Mouse (Mus musculus) MEL (cell line): ENCODE data around the gene Wnt5a.

Experiments used
- CTCF ChIP-seq, 3 experiments: IDR thresholded peaks in 2 of 3; conservative IDR thresholded peaks in 1 of 3; 2 replicates each; pipeline ENCODE4 v1.5.1; 2011 to 2012; ENCODE audit warnings: low read length in 3 of 3, low read depth in 2 of 3, mild to moderate bottlenecking in 2 of 3, improper control_type of control experiment in 1 of 3, inconsistent platforms in 1 of 3, mixed read lengths in 1 of 3, moderate library complexity in 1 of 3; ENCODE audit not compliant: control insufficient read depth in 1 of 3, insufficient read depth in 1 of 3, poor library complexity in 1 of 3, severe bottlenecking in 1 of 3
- GATA1 ChIP-seq: IDR thresholded peaks from 2 replicates; pipeline ENCODE4 v1.6.1; 2011; ENCODE audit warnings: low read depth, low read length, improper control_type of control experiment
- KAT2A ChIP-seq: conservative IDR thresholded peaks from 2 replicates; pipeline ENCODE4 v1.6.1; 2012; ENCODE audit warnings: low read depth, low read length, improper control_type of control experiment, inconsistent platforms
- MAFK ChIP-seq: IDR thresholded peaks from 2 replicates; pipeline ENCODE4 v1.6.1; 2011; ENCODE audit warnings: low read depth, mild to moderate bottlenecking, low read length, improper control_type of control experiment, borderline replicate concordance
- MYC ChIP-seq: IDR thresholded peaks from 2 replicates; pipeline ENCODE4 v1.6.1; 2011; ENCODE audit warnings: low read depth, mild to moderate bottlenecking, low read length, improper control_type of control experiment, moderate library complexity
- NELFE ChIP-seq: IDR thresholded peaks from 2 replicates; pipeline ENCODE4 v1.6.1; 2011; ENCODE audit warnings: low read depth, low read length, improper control_type of control experiment
- POLR2A ChIP-seq, 2 experiments: IDR thresholded peaks; 2 replicates each; pipeline ENCODE4 v1.6.1; 2011 to 2012; ENCODE audit warnings: low read length in 2 of 2, mild to moderate bottlenecking in 2 of 2, control low read depth in 1 of 2, improper control_type of control experiment in 1 of 2, low read depth in 1 of 2, moderate library complexity in 1 of 2; ENCODE audit not compliant: control insufficient read depth in 1 of 2, insufficient read depth in 1 of 2, poor library complexity in 1 of 2
- RAD21 ChIP-seq: IDR thresholded peaks from 2 replicates; pipeline ENCODE4 v1.6.1; 2011; ENCODE audit warnings: mild to moderate bottlenecking, low read depth, low read length, improper control_type of control experiment
- ZKSCAN1 ChIP-seq: IDR thresholded peaks from 2 replicates; pipeline ENCODE4 v1.6.1; 2012; ENCODE audit warnings: low read depth, mild to moderate bottlenecking, inconsistent platforms, low read length, improper control_type of control experiment, moderate library complexity
- ZNF384 ChIP-seq: IDR thresholded peaks from 2 replicates; pipeline ENCODE4 v1.6.1; 2012; ENCODE audit warnings: low read depth, mild to moderate bottlenecking, inconsistent platforms, low read length, improper control_type of control experiment

- TF ChIP-seq ZNF384 (no peak), GATA1 (no peak), POLR2A (IDR thresholded peaks at IDR 0.05; ENCODE audit: control insufficient read depth in 1 of 2, insufficient read depth in 1 of 2, low read depth in 1 of 2, low read length in 2 of 2, poor library complexity in 1 of 2) (no peak), KAT2A (no peak), MAFK (no peak), RAD21 (no peak), CTCF (IDR thresholded peaks at IDR 0.05 in 2 of 3, conservative IDR thresholded peaks at IDR 0.05 in 1 of 3; ENCODE audit: control insufficient read depth in 1 of 3, insufficient read depth in 1 of 3, low read depth in 2 of 3, low read length in 3 of 3, poor library complexity in 1 of 3, severe bottlenecking in 1 of 3) (no peak), NELFE (no peak), ZKSCAN1 (no peak), MYC (no peak)
Measured at GRCm38 (mm10) chr14:28505586-28506375, 1.2 kb downstream of the Wnt5a start.
